Mouse (Mus musculus) small intestine, adult 2 months (tissue): ENCODE measurements around the gene Nfix. TPM values are rescaled to one million over a fixed set of nuclear protein-coding genes. Genes with fewer than 3 reads are reported as not detected.

ENCODE experiments used
- H3K27ac ChIP-seq: fragments of 200-500 bp; 2 replicates; pipeline ENCODE4 v1.5.1; 2012; ENCODE audit warnings: low read depth, low read length, control low read depth, inconsistent platforms; ENCODE audit not compliant: insufficient read depth
- H3K27me3 ChIP-seq: fragments of 200-500 bp; 2 replicates; pipeline ENCODE4 v1.6.1; 2012; ENCODE audit warnings: mild to moderate bottlenecking, moderate library complexity, low read length, inconsistent platforms; ENCODE audit not compliant: control insufficient read depth, insufficient read depth
- H3K36me3 ChIP-seq: fragments of 200-500 bp; 2 replicates; pipeline ENCODE4 v1.6.1; 2012; ENCODE audit warnings: mild to moderate bottlenecking, low read length, control low read depth, inconsistent platforms; ENCODE audit not compliant: control insufficient read depth, insufficient read depth
- H3K4me1 ChIP-seq: fragments of 200-500 bp; 2 replicates; pipeline ENCODE4 v1.6.1; 2012; ENCODE audit warnings: low read length, inconsistent platforms, mixed read lengths; ENCODE audit not compliant: control insufficient read depth, insufficient read depth, insufficient read length
- H3K4me3 ChIP-seq: fragments of 200-500 bp; 2 replicates; pipeline ENCODE4 v1.5.1; 2012; ENCODE audit warnings: low read depth, mild to moderate bottlenecking, control low read depth, inconsistent platforms, low read length, moderate library complexity
- CTCF ChIP-seq: fragments of 200-500 bp; IDR thresholded peaks from 2 replicates; pipeline ENCODE4 v1.5.1; 2012; ENCODE audit warnings: low read depth, mild to moderate bottlenecking, control low read depth, inconsistent platforms, low read length, moderate library complexity, mixed read lengths; ENCODE audit not compliant: insufficient replicate concordance, insufficient read length; ENCODE audit errors: extremely low read depth
- POLR2A ChIP-seq: fragments of 200-500 bp; IDR thresholded peaks from 2 replicates; pipeline ENCODE4 v1.6.1; 2012; ENCODE audit warnings: low read depth, mild to moderate bottlenecking, control low read depth, inconsistent platforms, low read length, moderate library complexity
- WGBS: fragments of 180-500 bp; shearing (Covaris S2); methylation state at CpG from one replicate; pipeline ENCODE4 v1.1.7; 2018; 5-methylcytosine and 5-hydroxymethylcytosine counted together
- polyA plus RNA-seq: library from polyadenylated mRNA; depleted of rRNA; stranded (reverse); fragments of >200 nt; gene quantifications from 2 replicates; pipeline ENCODE4 v1.2.3, GENCODE M21; 2012

Nfix gene
- polyA plus RNA-seq, 1 experiment, result 26.1 TPM

GRCm38 (mm10) chr8:84709931-84710330 lies 90.2 kb downstream of the Nfix start:
- H3K4me3 ChIP-seq, result no peak overlapping the region
- 95% methylated on average over 1 of the region's 1 CpGs for WGBS
- peaks cover 23% of the 10 kb centered on the region for H3K27me3 ChIP-seq
- no peaks in the 10 kb centered on the region; the same call in 1 of the 2 replicates for H3K36me3 ChIP-seq
- no peak for TF ChIP-seq CTCF
- TF ChIP-seq POLR2A, result no peak
- H3K4me1 ChIP-seq, result peaks cover 19% of the 10 kb centered on the region
- H3K27ac ChIP-seq, result no peak overlapping the region

GRCm38 (mm10) chr8:84708774-84709475 lies 91.2 kb downstream of the Nfix start:
- TF ChIP-seq POLR2A, result no peak
- peak; percentile 94 for TF ChIP-seq CTCF
- Histone ChIP-seq H3K36me3 (no peaks in the 10 kb centered on the region; the same call in 1 of the 2 replicates), H3K27ac (no peak overlapping the region), H3K4me3 (no peak overlapping the region), H3K4me1 (peaks cover 21% of the 10 kb centered on the region), H3K27me3 (peaks cover 29% of the 10 kb centered on the region)
- WGBS, result 34% methylated on average over 12 of the region's 12 CpGs

GRCm38 (mm10) chr8:84708071-84708541 lies 92.0 kb downstream of the Nfix start:
- H3K27ac ChIP-seq, result no peak overlapping the region
- 0 out of 2 replicates have a peak overlapping the region, but pooled peaks have one; percentile 25 for H3K4me3 ChIP-seq
- 69% methylated on average over 15 of the region's 15 CpGs for WGBS
- no peak for TF ChIP-seq CTCF
- no peak for TF ChIP-seq POLR2A
- H3K27me3 ChIP-seq, result peaks cover 29% of the 10 kb centered on the region
- no peaks in the 10 kb centered on the region for H3K36me3 ChIP-seq
- peaks cover 25% of the 10 kb centered on the region for H3K4me1 ChIP-seq

- no peak for TF ChIP-seq POLR2A
- TF ChIP-seq CTCF, result no peak
- WGBS, result 16% methylated on average over 22 of the region's 22 CpGs
- no peak overlapping the region for H3K27ac ChIP-seq
Measured at GRCm38 (mm10) chr8:84707267-84707883, 92.8 kb downstream of the Nfix start.

GRCm38 (mm10) chr8:84706610-84707266 lies 93.4 kb downstream of the Nfix start:
- no peak for TF ChIP-seq POLR2A
- no peak for TF ChIP-seq CTCF

More at GRCm38 (mm10) chr8:84707267-84707883, 92.8 kb downstream of the Nfix start:
- Histone ChIP-seq H3K36me3 (no peaks in the 10 kb centered on the region), H3K4me1 (peaks cover 29% of the 10 kb centered on the region), H3K27me3 (peaks cover 29% of the 10 kb centered on the region), H3K4me3 (peak overlapping the region; percentile 25)

GRCm38 (mm10) chr8:84705960-84706359 lies 94.2 kb downstream of the Nfix start:
- Histone ChIP-seq H3K4me3 (no peak overlapping the region), H3K27me3 (peaks cover 29% of the 10 kb centered on the region), H3K27ac (no peak overlapping the region), H3K4me1 (peaks cover 29% of the 10 kb centered on the region), H3K36me3 (no peaks in the 10 kb centered on the region)
- 16% methylated on average over 12 of the region's 12 CpGs for WGBS
- TF ChIP-seq POLR2A (no peak), CTCF (no peak)

More at GRCm38 (mm10) chr8:84706610-84707266, 93.4 kb downstream of the Nfix start:
- H3K36me3 ChIP-seq, result no peaks in the 10 kb centered on the region
- peak overlapping the region; percentile 25 for H3K4me3 ChIP-seq
- H3K27ac ChIP-seq, result no peak overlapping the region
- 24% methylated on average over 45 of the region's 45 CpGs for WGBS
- peaks cover 29% of the 10 kb centered on the region for H3K27me3 ChIP-seq
- H3K4me1 ChIP-seq, result peaks cover 29% of the 10 kb centered on the region
